Mouse (Mus musculus) MEL (cell line): ENCODE measurements around the gene Palm3. TPM values are rescaled to one million over a fixed set of nuclear protein-coding genes. Genes with fewer than 3 reads are reported as not detected.

ENCODE experiments used
- DNase-seq: peaks from one replicate; pipeline ENCODE4 v3.0.0; 2011; ENCODE audit warnings: low read depth, low spot score
- H3K27ac ChIP-seq: 2 replicates; pipeline ENCODE4 v1.5.1; 2012; ENCODE audit warnings: low read depth, mild to moderate bottlenecking, control low read depth, low read length, moderate library complexity; ENCODE audit not compliant: control insufficient read depth
- H3K27me3 ChIP-seq, 2 experiments: fragments of 150-350 bp in 1 of 2; sonication (generic) in 1 of 2; 2 replicates each; pipeline ENCODE4 v1.6.1; 2012; ENCODE audit warnings: low read length in 2 of 2, mild to moderate bottlenecking in 2 of 2, improper control_type of control experiment in 1 of 2, moderate library complexity in 1 of 2; ENCODE audit not compliant: insufficient read depth in 2 of 2, control insufficient read depth in 1 of 2
- H3K36me3 ChIP-seq, 2 experiments: 2 replicates each; pipeline ENCODE4 v1.6.1; 2012 to 2014; ENCODE audit warnings: low read length in 2 of 2, improper control_type of control experiment in 1 of 2, inconsistent platforms in 1 of 2, mild to moderate bottlenecking in 1 of 2; ENCODE audit not compliant: insufficient read depth in 2 of 2, control insufficient read depth in 1 of 2
- H3K4me1 ChIP-seq, 2 experiments: fragments of 150-350 bp in 1 of 2; sonication (generic) in 1 of 2; 2 replicates each; pipeline ENCODE4 v1.6.1; 2012; ENCODE audit warnings: low read length in 2 of 2, improper control_type of control experiment in 1 of 2, mild to moderate bottlenecking in 1 of 2; ENCODE audit not compliant: insufficient read depth in 2 of 2, control insufficient read depth in 1 of 2
- H3K4me3 ChIP-seq, 2 experiments: fragments of 150-350 bp in 1 of 2; sonication (generic) in 1 of 2; 2 replicates each; pipeline ENCODE4 v1.5.1; 2012; ENCODE audit warnings: low read depth in 2 of 2, low read length in 2 of 2, mild to moderate bottlenecking in 2 of 2, moderate library complexity in 2 of 2, control low read depth in 1 of 2, improper control_type of control experiment in 1 of 2; ENCODE audit not compliant: control insufficient read depth in 1 of 2, insufficient read depth in 1 of 2
- H3K79me2 ChIP-seq: 2 replicates; pipeline ENCODE4 v1.6.1; 2012; ENCODE audit warnings: mild to moderate bottlenecking, low read length, moderate library complexity; ENCODE audit not compliant: control insufficient read depth, poor library complexity, insufficient read depth
- H3K9ac ChIP-seq: 2 replicates; pipeline ENCODE4 v1.6.1; 2012; ENCODE audit warnings: low read depth, mild to moderate bottlenecking, control low read depth, low read length, moderate library complexity; ENCODE audit not compliant: control insufficient read depth, poor library complexity, severe bottlenecking
- H3K9me3 ChIP-seq: fragments of 150-350 bp; sonication (generic); replicated peaks from 2 replicates; pipeline ENCODE4 v1.6.1; 2012; ENCODE audit warnings: mild to moderate bottlenecking, low read length, improper control_type of control experiment, moderate library complexity; ENCODE audit not compliant: insufficient read depth
- BHLHE40 ChIP-seq: IDR thresholded peaks from 2 replicates; pipeline ENCODE4 v1.6.1; 2012; ENCODE audit warnings: low read depth, mild to moderate bottlenecking, inconsistent platforms, low read length, improper control_type of control experiment, borderline replicate concordance
- CTCF ChIP-seq, 3 experiments: IDR thresholded peaks in 2 of 3; conservative IDR thresholded peaks in 1 of 3; 2 replicates each; pipeline ENCODE4 v1.5.1; 2011 to 2012; ENCODE audit warnings: low read length in 3 of 3, low read depth in 2 of 3, mild to moderate bottlenecking in 2 of 3, improper control_type of control experiment in 1 of 3, inconsistent platforms in 1 of 3, mixed read lengths in 1 of 3, moderate library complexity in 1 of 3; ENCODE audit not compliant: control insufficient read depth in 1 of 3, insufficient read depth in 1 of 3, poor library complexity in 1 of 3, severe bottlenecking in 1 of 3
- KAT2A ChIP-seq: conservative IDR thresholded peaks from 2 replicates; pipeline ENCODE4 v1.6.1; 2012; ENCODE audit warnings: low read depth, low read length, improper control_type of control experiment, inconsistent platforms
- MAFK ChIP-seq: IDR thresholded peaks from 2 replicates; pipeline ENCODE4 v1.6.1; 2011; ENCODE audit warnings: low read depth, mild to moderate bottlenecking, low read length, improper control_type of control experiment, borderline replicate concordance
- MEF2A ChIP-seq: IDR thresholded peaks from 2 replicates; pipeline ENCODE4 v1.6.1; 2014; ENCODE audit warnings: low read depth, mild to moderate bottlenecking, inconsistent platforms, low read length, improper control_type of control experiment; ENCODE audit not compliant: poor library complexity, insufficient replicate concordance, severe bottlenecking; ENCODE audit errors: extremely low read depth
- MYC ChIP-seq: IDR thresholded peaks from 2 replicates; pipeline ENCODE4 v1.6.1; 2011; ENCODE audit warnings: low read depth, mild to moderate bottlenecking, low read length, improper control_type of control experiment, moderate library complexity
- NELFE ChIP-seq: IDR thresholded peaks from 2 replicates; pipeline ENCODE4 v1.6.1; 2011; ENCODE audit warnings: low read depth, low read length, improper control_type of control experiment
- NRF1 ChIP-seq: IDR thresholded peaks from 2 replicates; pipeline ENCODE4 v1.6.1; 2014; ENCODE audit warnings: low read depth, mild to moderate bottlenecking, inconsistent platforms, low read length, improper control_type of control experiment, moderate library complexity; ENCODE audit not compliant: poor library complexity, insufficient read depth, severe bottlenecking
- POLR2AphosphoS2 ChIP-seq: IDR thresholded peaks from 2 replicates; pipeline ENCODE4 v1.6.1; 2011; ENCODE audit warnings: low read length, improper control_type of control experiment
- RAD21 ChIP-seq: IDR thresholded peaks from 2 replicates; pipeline ENCODE4 v1.6.1; 2011; ENCODE audit warnings: mild to moderate bottlenecking, low read depth, low read length, improper control_type of control experiment
- SMC3 ChIP-seq: IDR thresholded peaks from 2 replicates; pipeline ENCODE4 v1.6.1; 2011; ENCODE audit warnings: low read depth, low read length, improper control_type of control experiment
- TBP ChIP-seq: IDR thresholded peaks from 2 replicates; pipeline ENCODE4 v1.8.0; 2011; ENCODE audit warnings: low read depth, low read length, improper control_type of control experiment
- USF1 ChIP-seq: IDR thresholded peaks from 2 replicates; pipeline ENCODE4 v1.6.1; 2014; ENCODE audit warnings: low read depth, mild to moderate bottlenecking, inconsistent platforms, low read length, improper control_type of control experiment, moderate library complexity
- ZC3H11A ChIP-seq: IDR thresholded peaks from 2 replicates; pipeline ENCODE4 v1.6.1; 2012; ENCODE audit warnings: low read depth, mild to moderate bottlenecking, inconsistent platforms, low read length, improper control_type of control experiment
- ZNF384 ChIP-seq: IDR thresholded peaks from 2 replicates; pipeline ENCODE4 v1.6.1; 2012; ENCODE audit warnings: low read depth, mild to moderate bottlenecking, inconsistent platforms, low read length, improper control_type of control experiment
- polyA plus RNA-seq, 2 experiments: library from polyadenylated mRNA; stranded (reverse) in 1 of 2; unstranded in 1 of 2; fragments of >175 nt in 1 of 2; fragments of >200 nt in 1 of 2; gene quantifications; 2 replicates each; pipeline versions ENCODE4 v1.2.1 to v1.2.4; 2012; ENCODE audit warnings: low replicate concordance in 2 of 2, low read depth in 1 of 2; ENCODE audit not compliant: insufficient read length in 2 of 2, insufficient read depth in 1 of 2, missing spikeins in 1 of 2
- total RNA-seq: library from RNA; depleted of rRNA; stranded (reverse); fragments of 300-350 nt; gene quantifications from 2 replicates; pipeline ENCODE4 v1.2.3, GENCODE M21; 2012

Palm3 gene
- total and polyA plus RNA-seq, 3 experiments: 0.65 to 3.6 TPM; not detected in 1

DNA sequence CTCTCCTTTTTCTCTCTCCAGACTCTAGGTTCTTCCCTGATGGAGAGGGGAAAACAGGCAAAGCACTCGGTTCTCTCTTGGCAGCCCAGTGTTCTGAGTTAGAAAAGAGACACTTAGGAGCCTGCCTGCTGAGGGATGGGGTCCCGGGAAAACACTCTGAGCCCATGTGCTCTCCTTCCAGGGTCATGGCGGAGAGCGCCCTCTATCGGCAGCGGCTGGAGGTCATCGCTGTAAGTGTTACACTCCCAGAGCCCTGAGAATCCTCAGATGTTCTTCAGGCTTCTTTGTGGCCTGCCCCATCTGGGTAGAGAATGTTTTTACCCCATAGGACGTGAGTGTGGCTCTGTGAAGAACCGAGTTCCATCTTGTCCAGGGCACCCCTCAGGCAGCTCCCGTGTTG is 2.9 kb downstream of the Palm3 start:
- Histone ChIP-seq H3K36me3 (no peaks in the 10 kb centered on the region; a peak in 1 of 4 replicates), H3K9ac (no peak overlapping the region), H3K4me3 (no peak overlapping the region), H3K4me1 (peaks cover 2 to 15% of the 10 kb centered on the region in 2 experiments; a peak in 1 of 4 replicates), H3K79me2 (no peaks in the 10 kb centered on the region), H3K27me3 (no peaks in the 10 kb centered on the region), H3K27ac (no peak overlapping the region), H3K9me3 (no peaks in the 10 kb centered on the region)
- TF ChIP-seq MYC (peak; percentile 87), USF1 (no peak), POLR2AphosphoS2 (no peak), NRF1 (no peak), ZNF384 (no peak), BHLHE40 (no peak), NELFE (no peak), RAD21 (peak; percentile 48), MEF2A (no peak), CTCF (IDR thresholded peaks at IDR 0.05 in 2 of 3, conservative IDR thresholded peaks at IDR 0.05 in 1 of 3; ENCODE audit: control insufficient read depth in 1 of 3, insufficient read depth in 1 of 3, low read depth in 2 of 3, low read length in 3 of 3, poor library complexity in 1 of 3, severe bottlenecking in 1 of 3) (peak; percentile 81 to 97 (median 96)), SMC3 (peak; percentile 42), ZC3H11A (no peak), KAT2A (no peak)
- DNase-seq: peak; percentile 79

DNA sequence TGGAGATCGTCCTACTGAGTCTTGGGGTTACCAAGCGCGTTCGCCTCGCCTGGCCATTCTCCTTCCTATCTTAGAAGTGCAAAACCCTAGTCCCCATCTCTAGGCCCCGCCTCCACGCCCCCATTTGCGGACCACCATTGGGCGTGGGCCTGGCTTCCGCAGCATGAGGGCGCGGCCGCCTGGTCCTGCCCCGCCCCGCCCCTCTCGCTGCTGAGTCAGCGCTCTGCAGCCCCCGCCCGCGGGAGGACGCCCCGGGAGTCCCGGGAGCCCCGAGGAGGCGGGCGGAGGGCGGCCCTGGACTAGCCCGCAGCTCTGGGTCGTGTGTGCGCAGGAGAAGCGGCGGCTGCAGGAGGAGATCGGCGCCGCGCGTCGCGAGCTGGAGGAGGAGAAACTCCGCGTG is 4.6 kb downstream of the Palm3 start:
- no peak overlapping the region; a peak in 2 of 4 replicates for H3K4me3 ChIP-seq
- no peaks in the 10 kb centered on the region for H3K79me2 ChIP-seq
- H3K36me3 ChIP-seq: no peaks in the 10 kb centered on the region; a peak in 1 of 4 replicates
- no peaks in the 10 kb centered on the region for H3K27me3 ChIP-seq
- H3K9me3 ChIP-seq: no peaks in the 10 kb centered on the region
- no peak overlapping the region for H3K27ac ChIP-seq
- DNase-seq: peak; percentile 63
- TF ChIP-seq TBP (no peak), MAFK (peak; percentile 80), USF1 (no peak)
- 0 out of 4 replicates have a peak, but pooled peaks cover 0 to 8% of the 10 kb centered on the region in 2 experiments for H3K4me1 ChIP-seq
- no peak overlapping the region for H3K9ac ChIP-seq
